Mouse (Mus musculus): Measurements from ENCODE around the gene Rtn2. TPM values are rescaled to one million over a fixed set of nuclear protein-coding genes. Genes with fewer than 3 reads are reported as not detected.

The Rtn2 gene
- polyA plus RNA-seq, 1 experiment: 6.8 TPM

DNA sequence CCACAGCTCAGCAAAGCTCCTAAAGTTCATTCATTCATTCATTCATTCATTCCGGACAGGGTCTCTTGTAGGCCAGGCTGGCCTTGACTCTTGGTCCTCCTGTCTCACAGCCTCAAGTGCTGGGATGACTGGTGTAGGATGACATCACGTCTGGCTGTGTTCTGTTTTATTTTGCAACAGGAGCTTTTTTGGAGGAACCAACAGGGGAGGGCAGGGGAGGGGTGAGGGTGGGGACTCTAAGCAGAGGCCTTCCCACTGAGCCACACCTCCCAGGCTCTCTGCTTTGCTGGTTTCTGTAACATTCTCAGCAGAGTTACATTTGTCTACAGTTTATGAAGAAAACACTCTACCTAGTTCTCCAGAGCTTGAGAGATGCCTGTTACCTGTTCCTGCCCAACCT is 55.6 kb downstream of the Rtn2 start:
- TF ChIP-seq CTCF (IDR thresholded peaks at IDR 0.05; ENCODE audit: borderline replicate concordance, insufficient read depth, low read length) (no peak), POLR2A (IDR thresholded peaks at IDR 0.05; ENCODE audit: low read depth, low read length) (no peak)
- Histone ChIP-seq H3K4me3 (ENCODE audit: insufficient read depth, low read length) (no peak overlapping the region), H3K27ac (ENCODE audit: insufficient read depth, low read length) (peak overlapping the region; percentile 63; the same call in 1 of the 2 replicates), H3K4me1 (ENCODE audit: control insufficient read depth, insufficient read depth, low read length) (0 out of 2 replicates have a peak, but pooled peaks cover 2% of the 10 kb centered on the region)

DNA sequence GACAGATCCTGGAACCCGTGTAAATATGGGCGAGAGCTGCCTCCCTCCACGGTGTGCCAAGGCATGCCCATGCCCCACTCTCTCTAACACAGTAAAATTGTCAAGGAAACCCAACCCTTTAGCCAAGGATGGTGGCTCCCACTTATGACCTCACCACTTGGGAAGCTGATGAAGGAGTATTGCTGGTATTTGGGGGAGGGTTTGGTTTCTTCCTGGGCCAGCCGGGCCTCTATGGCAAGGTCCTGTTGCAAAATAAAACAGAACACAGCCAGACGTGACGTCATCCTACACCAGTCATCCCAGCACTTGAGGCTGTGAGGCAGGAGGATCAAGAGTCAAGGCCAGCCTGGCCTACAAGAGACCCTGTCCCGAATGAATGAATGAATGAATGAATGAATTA is 56.2 kb downstream of the Rtn2 start:
- no peak for TF ChIP-seq CTCF (IDR thresholded peaks at IDR 0.05; ENCODE audit: borderline replicate concordance, insufficient read depth, low read length)
- no peak for TF ChIP-seq POLR2A (IDR thresholded peaks at IDR 0.05; ENCODE audit: low read depth, low read length)
- Histone ChIP-seq H3K4me1 (ENCODE audit: control insufficient read depth, insufficient read depth, low read length) (peaks cover 2% of the 10 kb centered on the region; the same call in 1 of the 2 replicates), H3K27ac (ENCODE audit: insufficient read depth, low read length) (peak overlapping the region; percentile 63; the same call in 1 of the 2 replicates), H3K4me3 (ENCODE audit: insufficient read depth, low read length) (no peak overlapping the region)

DNA sequence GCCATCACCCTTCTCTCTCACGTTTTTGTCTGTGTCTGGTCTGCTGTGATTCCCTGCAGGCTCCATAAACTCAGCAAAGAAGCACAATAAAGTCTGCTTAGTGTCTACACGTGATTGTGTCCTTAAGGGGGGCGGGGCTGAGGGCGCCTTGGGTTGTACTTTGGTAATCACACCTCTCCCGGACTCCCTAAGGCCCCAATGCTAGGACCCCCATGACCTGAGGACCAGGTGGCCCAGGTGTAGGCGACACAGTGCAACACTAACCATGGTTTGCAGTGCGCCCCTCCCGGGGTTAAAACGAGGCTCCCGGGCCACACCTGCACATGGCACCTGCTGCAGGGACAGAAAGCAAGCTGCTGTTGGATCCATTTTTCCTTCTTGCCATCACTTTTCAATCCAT is 58.8 kb downstream of the Rtn2 start:
- Histone ChIP-seq H3K27ac (ENCODE audit: insufficient read depth, low read length) (peak overlapping the region; percentile 14; the same call in 1 of the 2 replicates), H3K4me3 (ENCODE audit: insufficient read depth, low read length) (no peak overlapping the region), H3K4me1 (ENCODE audit: control insufficient read depth, insufficient read depth, low read length) (peaks cover 2% of the 10 kb centered on the region)
- TF ChIP-seq POLR2A (IDR thresholded peaks at IDR 0.05; ENCODE audit: low read depth, low read length) (0 out of 2 replicates have a peak, but pooled peaks have one; percentile 6), CTCF (IDR thresholded peaks at IDR 0.05; ENCODE audit: borderline replicate concordance, insufficient read depth, low read length) (no peak)

DNA sequence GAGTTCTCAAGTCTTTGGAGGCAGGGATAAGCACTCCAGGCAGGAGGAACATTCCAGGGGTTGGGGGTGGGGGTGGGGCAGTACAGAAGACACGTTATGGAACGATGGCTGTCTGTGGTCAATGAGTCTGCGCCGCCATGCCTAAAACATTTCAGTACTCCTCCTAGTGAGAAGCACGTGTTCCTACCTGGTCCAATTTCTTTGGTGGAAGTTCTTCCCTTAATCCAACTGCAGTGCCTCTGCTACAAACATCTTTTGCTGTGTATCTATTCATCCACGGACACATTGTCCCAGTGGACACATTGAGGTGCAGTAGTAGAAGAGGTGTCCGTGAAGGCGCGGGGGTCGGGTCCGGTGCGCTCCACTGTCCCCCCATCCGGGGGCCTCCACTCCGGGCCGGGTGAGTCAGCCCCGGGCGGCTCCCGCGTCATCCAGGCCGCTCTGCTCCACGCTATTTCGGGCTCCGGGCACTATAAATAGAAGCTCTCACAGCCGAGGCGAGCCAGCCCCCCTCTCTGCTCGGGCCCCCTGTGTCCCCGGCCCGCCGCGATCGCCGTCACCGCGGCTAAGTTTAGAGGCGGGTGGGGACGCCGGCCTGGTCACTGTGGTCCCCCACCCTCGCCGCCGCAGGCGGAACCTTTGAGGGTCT is 59.5 kb downstream of the Rtn2 start:
- peak overlapping the region; percentile 80 for H3K27ac ChIP-seq (ENCODE audit: insufficient read depth, low read length)
- H3K4me1 ChIP-seq (ENCODE audit: control insufficient read depth, insufficient read depth, low read length): peaks cover 2% of the 10 kb centered on the region
- H3K4me3 ChIP-seq (ENCODE audit: insufficient read depth, low read length): peak overlapping the region; percentile 28
- TF ChIP-seq POLR2A (IDR thresholded peaks at IDR 0.05; ENCODE audit: low read depth, low read length): peak; percentile 33; the same call in 1 of the 2 replicates
- no peak for TF ChIP-seq CTCF (IDR thresholded peaks at IDR 0.05; ENCODE audit: borderline replicate concordance, insufficient read depth, low read length)

DNA sequence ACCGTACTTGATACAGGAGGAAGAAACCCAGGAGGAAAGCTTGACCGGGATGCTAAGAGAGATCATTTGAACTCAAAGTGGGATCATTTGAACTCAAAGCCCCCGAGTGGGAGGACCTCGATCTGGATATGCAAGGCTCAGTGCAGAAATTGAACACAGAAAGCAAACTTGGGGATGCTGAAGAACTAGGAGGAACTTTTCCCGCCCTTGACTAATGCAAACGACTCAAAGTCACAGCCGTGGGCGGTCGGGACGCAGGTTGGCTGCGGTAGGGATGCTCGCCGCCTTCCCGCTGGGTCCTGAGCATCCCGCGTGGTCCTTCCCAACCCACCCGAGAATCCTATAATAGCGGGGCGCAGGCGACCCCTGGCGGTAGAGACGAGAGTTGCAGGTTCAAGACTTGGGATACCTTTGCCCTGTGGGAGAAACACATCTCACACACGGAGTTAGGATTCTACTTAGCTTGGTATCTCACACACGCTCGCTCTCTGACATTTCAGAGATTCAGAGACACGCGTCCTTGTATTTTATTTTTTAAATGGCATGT is 60.1 kb downstream of the Rtn2 start:
- TF ChIP-seq POLR2A (IDR thresholded peaks at IDR 0.05; ENCODE audit: low read depth, low read length) (no peak), CTCF (IDR thresholded peaks at IDR 0.05; ENCODE audit: borderline replicate concordance, insufficient read depth, low read length) (peak; percentile 74; the same call in 1 of the 2 replicates)
- H3K4me1 ChIP-seq (ENCODE audit: control insufficient read depth, insufficient read depth, low read length): peaks cover 2% of the 10 kb centered on the region
- peak overlapping the region; percentile 28 for H3K4me3 ChIP-seq (ENCODE audit: insufficient read depth, low read length)
- peak overlapping the region; percentile 80 for H3K27ac ChIP-seq (ENCODE audit: insufficient read depth, low read length)

DNA sequence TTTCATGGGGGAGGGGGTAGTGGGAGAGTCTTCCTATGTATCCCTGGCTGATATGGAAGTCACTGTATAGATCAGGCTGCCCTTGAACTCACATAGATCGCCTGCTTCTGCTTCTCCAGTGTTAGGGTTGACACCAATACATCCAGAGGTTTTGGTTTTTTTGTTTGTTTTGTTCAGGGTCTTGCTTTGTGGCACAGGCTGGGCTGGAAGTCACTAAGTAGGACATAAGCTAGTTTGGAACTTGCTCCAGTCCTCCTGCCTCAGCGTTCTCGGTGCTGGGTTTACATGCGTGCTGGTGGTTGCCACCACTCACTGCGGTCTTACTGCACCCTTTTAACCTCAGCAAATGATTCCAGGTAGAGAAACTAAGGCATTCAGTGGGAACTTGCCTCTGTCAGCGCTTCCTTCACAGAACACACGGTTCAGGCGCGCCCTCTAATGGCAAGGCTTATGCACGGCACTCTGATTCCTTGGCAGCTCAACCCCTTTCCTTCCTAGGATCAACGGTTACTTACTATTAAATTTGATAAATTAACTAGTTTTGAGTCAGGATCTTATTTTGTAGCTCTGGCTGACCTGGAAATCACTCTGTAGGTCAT is 60.9 kb downstream of the Rtn2 start:
- no peak overlapping the region for H3K4me3 ChIP-seq (ENCODE audit: insufficient read depth, low read length)

DNA sequence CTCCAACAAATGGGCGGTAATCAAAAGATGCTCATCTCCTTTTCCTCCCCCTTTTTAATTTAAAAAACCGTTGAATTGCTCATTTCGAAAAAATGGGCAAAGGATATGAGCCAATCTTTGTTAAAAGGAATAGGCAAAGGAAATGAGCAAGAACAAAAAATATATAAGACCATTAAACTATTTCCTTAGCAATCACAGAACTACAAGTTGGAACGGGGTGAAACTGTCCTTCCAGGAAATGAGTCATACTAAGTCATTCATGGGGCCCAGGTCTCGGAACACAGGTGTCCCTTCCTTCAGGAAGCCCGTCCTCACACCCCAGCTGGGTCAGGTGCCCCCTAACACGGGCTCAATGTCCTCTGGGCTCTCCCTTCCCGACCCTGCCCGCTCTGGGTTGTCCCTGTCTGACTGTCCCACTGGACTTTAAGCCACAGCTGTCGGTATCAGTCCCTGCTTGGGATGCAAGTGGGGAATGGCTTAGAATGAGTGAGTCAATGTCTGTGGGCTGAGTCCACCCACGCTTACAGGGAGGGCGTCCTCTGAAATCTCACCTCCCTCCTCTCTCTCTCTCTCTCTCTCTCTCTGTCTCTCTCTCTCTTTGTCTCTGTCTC is 61.9 kb downstream of the Rtn2 start, which contains the start of gene Ercc1:
Gene Ercc1, plus strand, starts transcription at position 542 of the 611 bp plus-strand sequence.
- Histone ChIP-seq H3K4me1 (ENCODE audit: control insufficient read depth, insufficient read depth, low read length) (no peaks in the 10 kb centered on the region; the same call in none of the 2 replicates), H3K27ac (ENCODE audit: insufficient read depth, low read length) (peak within 1 kb of the TSS; percentile 79), H3K4me3 (ENCODE audit: insufficient read depth, low read length) (peak within 1 kb of the TSS; percentile 61)
- TF ChIP-seq POLR2A (IDR thresholded peaks at IDR 0.05; ENCODE audit: low read depth, low read length): peak; percentile 48; the same call in 1 of the 2 replicates
- no peak for TF ChIP-seq CTCF (IDR thresholded peaks at IDR 0.05; ENCODE audit: borderline replicate concordance, insufficient read depth, low read length)

More for the DNA sequence above, 60.9 kb downstream of the Rtn2 start:
- TF ChIP-seq CTCF (IDR thresholded peaks at IDR 0.05; ENCODE audit: borderline replicate concordance, insufficient read depth, low read length): peak; percentile 94
- no peak for TF ChIP-seq POLR2A (IDR thresholded peaks at IDR 0.05; ENCODE audit: low read depth, low read length)
- Histone ChIP-seq H3K4me1 (ENCODE audit: control insufficient read depth, insufficient read depth, low read length) (peaks cover under 1% of the 10 kb centered on the region), H3K27ac (ENCODE audit: insufficient read depth, low read length) (peak overlapping the region; percentile 79)

DNA sequence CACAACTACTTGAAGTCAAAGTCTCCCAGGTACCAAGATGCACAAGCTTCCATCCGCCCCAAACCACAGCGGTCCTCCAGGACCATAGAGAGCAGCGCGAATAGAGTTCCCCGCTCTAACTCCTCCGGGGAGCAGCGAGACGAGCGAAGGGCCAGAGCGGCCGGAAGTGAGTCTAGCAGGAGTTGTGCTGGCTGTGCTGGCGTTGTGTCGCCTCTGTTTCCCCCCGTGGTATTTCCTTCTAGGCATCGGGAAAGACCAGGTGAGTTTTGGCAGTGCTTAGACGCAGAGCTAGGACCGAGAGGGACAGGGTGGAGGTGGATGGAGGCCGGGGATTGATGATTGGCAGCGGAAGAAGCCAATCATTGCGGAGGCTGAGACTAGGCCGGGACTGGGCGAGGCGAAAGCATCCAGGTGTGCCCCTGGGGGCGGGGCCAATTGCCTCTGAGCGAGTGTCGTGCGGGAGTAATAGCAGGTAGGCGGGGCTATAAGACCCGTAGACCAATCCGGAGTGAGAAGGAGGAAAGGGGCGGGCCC is 62.6 kb downstream of the Rtn2 start:
- H3K4me1 ChIP-seq (ENCODE audit: control insufficient read depth, insufficient read depth, low read length): no peaks in the 10 kb centered on the region; the same call in none of the 2 replicates
- peak overlapping the region; percentile 61 for H3K4me3 ChIP-seq (ENCODE audit: insufficient read depth, low read length)
- no peak for TF ChIP-seq CTCF (IDR thresholded peaks at IDR 0.05; ENCODE audit: borderline replicate concordance, insufficient read depth, low read length)
- no peak; the same call in none of the 2 replicates for TF ChIP-seq POLR2A (IDR thresholded peaks at IDR 0.05; ENCODE audit: low read depth, low read length)
- H3K27ac ChIP-seq (ENCODE audit: insufficient read depth, low read length): peak overlapping the region; percentile 79

Other genes starting within 250 kb of the Rtn2 start
- not detected in 2 replicates for gene Rsph6a, start 227.9 kb upstream of the Rtn2 start, polyA plus RNA-seq (2011; ENCODE audit: insufficient read length, low read depth, missing spikeins)
- gene Dmwd, start 206.4 kb upstream of the Rtn2 start, polyA plus RNA-seq (2011; ENCODE audit: insufficient read length, low read depth, missing spikeins): 39.0 and 47.0 TPM in 2 replicates
- gene Dmpk, start 198.8 kb upstream of the Rtn2 start, polyA plus RNA-seq (2011; ENCODE audit: insufficient read length, low read depth, missing spikeins): 75.4 and 114 TPM in 2 replicates
- gene Six5, start 188.0 kb upstream of the Rtn2 start, polyA plus RNA-seq (2011; ENCODE audit: insufficient read length, low read depth, missing spikeins): 7.4 and 11.4 TPM in 2 replicates
- not detected in 2 replicates for gene Gm4969, start 164.3 kb upstream of the Rtn2 start, polyA plus RNA-seq (2011; ENCODE audit: insufficient read length, low read depth, missing spikeins)
- 4.8 and 7.1 TPM in 2 replicates for gene Fbxo46, start 162.8 kb upstream of the Rtn2 start, polyA plus RNA-seq (2011; ENCODE audit: insufficient read length, low read depth, missing spikeins)
- gene Qpctl, start 133.3 kb upstream of the Rtn2 start, polyA plus RNA-seq (2011; ENCODE audit: insufficient read length, low read depth, missing spikeins): 16.3 and 19.2 TPM in 2 replicates
- gene Snrpd2, start 132.9 kb upstream of the Rtn2 start, polyA plus RNA-seq (2011; ENCODE audit: insufficient read length, low read depth, missing spikeins): 70.0 and 71.3 TPM in 2 replicates
- gene Gipr, start 116.5 kb upstream of the Rtn2 start, polyA plus RNA-seq (2011; ENCODE audit: insufficient read length, low read depth, missing spikeins): not detected in 2 replicates
- 17.3 and 23.2 TPM in 2 replicates for gene Eml2, start 106.2 kb upstream of the Rtn2 start, polyA plus RNA-seq (2011; ENCODE audit: insufficient read length, low read depth, missing spikeins)
- 0.17 and 0.18 TPM in 2 replicates for gene Gpr4, start 70.1 kb upstream of the Rtn2 start, polyA plus RNA-seq (2011; ENCODE audit: insufficient read length, low read depth, missing spikeins)
- gene Opa3, start 54.3 kb upstream of the Rtn2 start, polyA plus RNA-seq (2011; ENCODE audit: insufficient read length, low read depth, missing spikeins): 21.8 and 24.4 TPM in 2 replicates
- gene Vasp, start 10.8 kb upstream of the Rtn2 start, polyA plus RNA-seq (2011; ENCODE audit: insufficient read length, low read depth, missing spikeins): 161 and 186 TPM in 2 replicates
- gene Ppm1n, start 2.6 kb upstream of the Rtn2 start, polyA plus RNA-seq (2011; ENCODE audit: insufficient read length, low read depth, missing spikeins): not detected in 2 replicates
- 2.1 and 2.7 TPM in 2 replicates for gene Fosb, start 27.4 kb downstream of the Rtn2 start, polyA plus RNA-seq (2011; ENCODE audit: insufficient read length, low read depth, missing spikeins)
- 44.9 and 52.2 TPM in 2 replicates for gene Ercc1, start 62.2 kb downstream of the Rtn2 start, polyA plus RNA-seq (2011; ENCODE audit: insufficient read length, low read depth, missing spikeins)
- gene Cd3eap, start 76.9 kb downstream of the Rtn2 start, polyA plus RNA-seq (2011; ENCODE audit: insufficient read length, low read depth, missing spikeins): 13.3 and 13.4 TPM in 2 replicates
- 11.0 and 12.5 TPM in 2 replicates for gene Ppp1r13l, start 77.1 kb downstream of the Rtn2 start, polyA plus RNA-seq (2011; ENCODE audit: insufficient read length, low read depth, missing spikeins)
- 14.3 and 22.7 TPM in 2 replicates for gene Ercc2, start 99.4 kb downstream of the Rtn2 start, polyA plus RNA-seq (2011; ENCODE audit: insufficient read length, low read depth, missing spikeins)
- gene Klc3, start 121.5 kb downstream of the Rtn2 start, polyA plus RNA-seq (2011; ENCODE audit: insufficient read length, low read depth, missing spikeins): 5.3 and 6.3 TPM in 2 replicates
- not detected in 2 replicates for gene Ckm, start 122.2 kb downstream of the Rtn2 start, polyA plus RNA-seq (2011; ENCODE audit: insufficient read length, low read depth, missing spikeins)
- 27.4 and 29.1 TPM in 2 replicates for gene Mark4, start 176.2 kb downstream of the Rtn2 start, polyA plus RNA-seq (2011; ENCODE audit: insufficient read length, low read depth, missing spikeins)
- gene Exoc3l2, start 180.7 kb downstream of the Rtn2 start, polyA plus RNA-seq (2011; ENCODE audit: insufficient read length, low read depth, missing spikeins): not detected in 2 replicates
- 5.9 and 6.1 TPM in 2 replicates for gene Bloc1s3, start 225.7 kb downstream of the Rtn2 start, polyA plus RNA-seq (2011; ENCODE audit: insufficient read length, low read depth, missing spikeins)
- 15.2 and 23.4 TPM in 2 replicates for gene Trappc6a, start 225.8 kb downstream of the Rtn2 start, polyA plus RNA-seq (2011; ENCODE audit: insufficient read length, low read depth, missing spikeins)
- not detected in 2 replicates for gene Nkpd1, start 235.2 kb downstream of the Rtn2 start, polyA plus RNA-seq (2011; ENCODE audit: insufficient read length, low read depth, missing spikeins)

Measured in embryonic fibroblast, embryonic 13.5 days (primary cell).